Mouse (Mus musculus) forebrain, embryonic 14.5 days (tissue): ENCODE data around the gene Pxn. TPM values are rescaled to one million over a fixed set of nuclear protein-coding genes. Genes with fewer than 3 reads are reported as not detected.
"Not testable (repeated sequence)": the region's sequence is repeated elsewhere in the genome, so short reads cannot be mapped to it uniquely, and the experiment has no call there.

Source experiments
- ATAC-seq: fragments of 200-750 bp; cut with Nextera tagmentation; 2 replicates; pipeline ENCODE4 v1.8.0; 2017; ENCODE audit warnings: mild to moderate bottlenecking, moderate library complexity
- DNase-seq: peaks from one replicate; pipeline ENCODE4 v3.0.0-alpha.2; 2015; ENCODE audit warnings: low spot score
- H3K27ac ChIP-seq: fragments of 300-500 bp; sonication (generic); 2 replicates; pipeline ENCODE4 v1.5.1; 2014; ENCODE audit warnings: low read depth, mild to moderate bottlenecking, control low read depth, low read length, moderate library complexity
- H3K27me3 ChIP-seq: fragments of 300-500 bp; sonication (generic); replicated peaks from 2 replicates; pipeline ENCODE4 v1.6.1; 2014; ENCODE audit warnings: low read length, control low read depth, mixed read lengths; ENCODE audit not compliant: control insufficient read depth, insufficient read depth
- H3K36me3 ChIP-seq: fragments of 300-500 bp; sonication (generic); 2 replicates; pipeline ENCODE4 v1.6.1; 2014; ENCODE audit warnings: low read length, control low read depth; ENCODE audit not compliant: control insufficient read depth, insufficient read depth
- H3K4me1 ChIP-seq: fragments of 300-500 bp; sonication (generic); 2 replicates; pipeline ENCODE4 v1.6.1; 2014; ENCODE audit warnings: antibody characterized with exemption, low read length, control low read depth; ENCODE audit not compliant: control insufficient read depth, insufficient read depth
- H3K4me2 ChIP-seq: fragments of 300-500 bp; sonication (generic); 2 replicates; pipeline ENCODE4 v1.6.1; 2014; ENCODE audit warnings: mild to moderate bottlenecking, control low read depth, low read length
- H3K4me3 ChIP-seq: fragments of 300-500 bp; sonication (generic); 2 replicates; pipeline ENCODE4 v1.5.1; 2014; ENCODE audit warnings: low read depth, low read length, control low read depth
- H3K9ac ChIP-seq: fragments of 300-500 bp; sonication (generic); 2 replicates; pipeline ENCODE4 v1.6.1; 2014; ENCODE audit warnings: mild to moderate bottlenecking, low read length, control low read depth, moderate library complexity
- H3K9me3 ChIP-seq: fragments of 300-500 bp; sonication (generic); replicated peaks from 2 replicates; pipeline ENCODE4 v1.6.1; 2016; ENCODE audit warnings: low read length, control low read depth, mixed read lengths; ENCODE audit not compliant: control insufficient read depth
- WGBS: fragments of 180-500 bp; shearing (Covaris S2); extraction: QIAGEN DNeasy Blood & Tissue Kit; methylation state at CpG from one replicate; pipeline ENCODE4 v1.1.7; 2014; 5-methylcytosine and 5-hydroxymethylcytosine counted together
- polyA plus RNA-seq: library from polyadenylated mRNA; unstranded; fragments of >200 nt; fragmentation: Nextera tagmentation; extraction: Ambion mirVana; gene quantifications from 2 replicates; pipeline ENCODE4 v1.2.1, GENCODE M21; 2014

Pxn gene
- polyA plus RNA-seq, 1 experiment from 2014 or later: 7.5 TPM

DNA sequence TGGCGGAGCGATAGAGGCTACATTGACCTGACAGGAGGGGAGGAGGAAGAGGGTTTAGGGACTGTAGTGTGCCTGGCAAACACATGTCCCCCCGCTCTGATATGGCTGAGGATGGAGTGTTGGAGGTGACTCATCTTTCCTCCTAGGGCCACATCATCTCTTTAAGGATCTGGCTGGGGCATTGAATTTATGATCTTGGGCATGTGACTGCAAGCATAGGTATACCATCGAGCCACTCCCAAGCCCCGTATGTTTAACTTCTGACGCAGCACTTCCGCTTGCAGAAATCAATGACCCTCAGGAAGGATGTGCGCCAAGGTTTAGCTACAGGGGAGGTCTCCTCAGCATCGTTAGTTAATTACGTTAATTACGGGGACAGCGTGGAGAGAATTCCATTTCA is 3.4 kb upstream of the Pxn start:
- peaks cover 10% of the 10 kb centered on the region for H3K4me1 ChIP-seq
- 62% methylated on average over 12 of the region's 12 CpGs for WGBS
- DNase-seq (no peak), ATAC-seq (no peak)
- H3K9me3 ChIP-seq: no peaks in the 10 kb centered on the region
- H3K27ac ChIP-seq: no peak overlapping the region
- H3K36me3 ChIP-seq: no peaks in the 10 kb centered on the region
- no peak overlapping the region for H3K9ac ChIP-seq
- H3K4me3 ChIP-seq: no peak overlapping the region
- H3K27me3 ChIP-seq: no peaks in the 10 kb centered on the region
- H3K4me2 ChIP-seq: no peak overlapping the region

DNA sequence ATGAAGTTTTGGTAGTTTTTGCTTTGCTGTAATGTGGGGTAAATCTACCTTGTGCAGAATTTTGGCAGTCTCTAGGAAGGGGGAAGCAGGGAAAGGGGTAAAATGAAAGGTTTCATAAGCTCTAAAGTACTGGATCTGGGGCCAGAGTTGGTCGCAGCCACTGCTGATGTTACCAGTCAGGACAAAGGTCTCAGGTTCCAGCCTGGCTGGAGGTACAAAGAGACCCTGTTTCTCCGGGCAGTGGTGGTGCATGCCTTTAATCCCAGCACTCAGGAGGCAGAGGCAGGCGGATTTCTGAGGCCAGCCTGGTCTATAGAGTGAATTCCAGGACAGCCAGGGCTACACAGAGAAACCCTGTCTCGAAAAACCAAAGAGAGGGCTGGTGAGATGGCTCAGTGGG is 859 bp upstream of the Pxn start:
- not testable (repeated sequence) for H3K4me2 ChIP-seq, H3K9ac ChIP-seq, H3K36me3 ChIP-seq, DNase-seq, H3K4me3 ChIP-seq, H3K27me3 ChIP-seq, ATAC-seq, H3K9me3 ChIP-seq, H3K27ac ChIP-seq
- WGBS: 82% methylated on average over 4 of the region's 4 CpGs
- H3K4me1 ChIP-seq: peaks cover 29% of the 10 kb centered on the region

DNA sequence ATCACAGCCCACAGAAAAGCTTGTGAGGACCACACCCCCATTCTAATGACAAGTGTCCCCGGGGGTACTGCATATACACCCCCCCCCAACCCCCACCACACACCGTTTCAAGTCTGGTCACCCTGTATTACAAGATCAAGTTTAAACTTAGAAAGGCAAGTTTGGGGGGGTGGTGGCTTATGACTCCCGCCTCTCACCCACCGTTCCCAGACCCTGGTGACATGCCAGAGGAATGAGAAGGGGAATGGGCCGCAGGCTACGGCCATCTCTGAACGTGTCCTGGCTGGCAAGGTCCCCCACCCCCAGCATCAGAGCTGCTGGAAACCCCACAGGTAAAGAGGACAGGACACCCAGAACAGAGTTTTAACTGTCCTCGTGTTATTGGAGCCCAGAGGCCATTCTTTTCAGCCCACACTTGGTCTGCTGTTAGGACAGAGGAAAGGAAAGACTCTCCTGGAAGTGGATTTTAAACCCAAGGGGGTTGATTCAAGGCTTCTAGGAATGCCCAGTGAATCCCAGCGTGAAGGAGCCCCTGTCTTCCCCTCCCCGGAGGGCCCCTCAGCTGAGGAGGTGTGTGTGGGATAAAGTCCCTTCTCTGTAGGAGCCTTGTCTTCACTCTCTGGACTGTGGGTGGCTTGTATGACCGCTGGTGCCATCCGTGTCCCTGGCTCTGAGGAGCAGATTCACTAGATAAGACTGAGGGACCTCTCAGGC is 948 bp downstream of the Pxn start:
- Histone ChIP-seq H3K36me3 (no peaks in the 10 kb centered on the region), H3K27me3 (no peaks in the 10 kb centered on the region), H3K27ac (no peak overlapping the region), H3K4me3 (peak overlapping the region; percentile 89), H3K9ac (peak overlapping the region; percentile 91), H3K4me2 (peak overlapping the region; percentile 82), H3K4me1 (peaks cover 29% of the 10 kb centered on the region), H3K9me3 (no peaks in the 10 kb centered on the region)
- ATAC-seq: no peak
- WGBS: 24% methylated on average over 12 of the region's 12 CpGs
- DNase-seq: no peak

DNA sequence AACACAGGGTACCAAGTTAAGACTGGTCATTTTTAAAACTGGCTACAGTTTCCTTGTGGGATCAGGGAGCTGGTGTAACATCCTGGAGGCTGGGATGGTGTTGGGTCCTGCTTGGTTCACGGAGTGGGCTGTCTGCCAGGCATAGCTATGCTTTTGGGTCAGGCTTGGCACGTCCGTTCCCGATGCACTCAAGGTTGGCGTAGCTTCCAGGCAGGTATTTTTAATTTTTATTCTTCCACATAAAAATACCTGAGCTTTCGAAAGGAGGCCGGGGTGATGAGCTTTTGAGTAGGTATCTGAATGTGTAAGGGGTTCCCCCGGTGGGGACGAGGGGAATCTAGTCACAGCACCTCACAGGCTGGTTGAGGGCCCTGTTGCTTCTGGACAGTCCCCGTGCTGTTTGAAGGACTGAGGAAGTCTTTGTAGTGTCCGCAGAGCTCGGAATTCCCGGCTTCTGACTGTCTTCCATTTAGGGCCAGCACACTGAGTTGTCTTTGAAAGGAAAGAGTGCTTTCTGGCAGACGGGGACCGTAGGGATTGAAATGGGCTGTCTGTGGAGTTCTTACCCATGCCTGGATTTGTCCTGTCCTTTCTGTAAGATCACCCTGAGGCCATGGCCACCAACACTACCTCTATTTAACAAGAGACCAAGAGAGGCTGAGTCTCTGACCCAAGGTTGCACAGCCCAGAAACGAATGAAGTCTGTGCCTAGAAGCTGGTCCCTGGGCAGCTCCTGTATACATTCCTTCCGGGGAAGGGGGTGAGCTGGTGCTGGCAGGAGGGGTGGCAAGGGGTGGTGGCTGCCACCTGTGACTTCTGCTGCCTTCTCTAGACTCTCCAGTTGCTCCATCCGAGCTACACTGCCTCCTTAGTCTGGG is 1.7 kb downstream of the Pxn start:
- H3K4me3 ChIP-seq: peak overlapping the region; percentile 89
- DNase-seq: no peak
- no peaks in the 10 kb centered on the region for H3K36me3 ChIP-seq
- no peaks in the 10 kb centered on the region for H3K27me3 ChIP-seq
- H3K27ac ChIP-seq: no peak overlapping the region
- peak overlapping the region; percentile 82 for H3K4me2 ChIP-seq
- 47% methylated on average over 18 of the region's 18 CpGs for WGBS
- ATAC-seq: no peak
- H3K9me3 ChIP-seq: no peaks in the 10 kb centered on the region
- H3K9ac ChIP-seq: peak overlapping the region; percentile 91
- peaks cover 29% of the 10 kb centered on the region for H3K4me1 ChIP-seq

DNA sequence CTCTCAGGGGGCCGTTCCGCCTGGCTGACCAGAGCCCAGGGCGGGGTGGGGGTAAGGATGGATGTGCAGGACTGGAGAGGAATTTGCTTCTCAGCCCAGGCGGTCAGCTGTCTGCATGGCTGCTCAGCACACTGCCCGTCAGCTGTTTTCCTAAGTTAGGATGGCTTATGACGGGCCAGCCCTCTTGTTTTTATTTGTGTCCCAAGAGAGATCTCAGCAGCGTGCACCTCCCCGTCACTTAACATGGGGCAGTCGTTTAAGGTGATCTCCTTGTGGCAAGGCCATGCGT is 2.3 kb downstream of the Pxn start:
- Histone ChIP-seq H3K36me3 (no peaks in the 10 kb centered on the region), H3K4me2 (peak overlapping the region; percentile 82), H3K4me1 (peaks cover 29% of the 10 kb centered on the region), H3K4me3 (peak overlapping the region; percentile 89; the same call in 1 of the 2 replicates), H3K9me3 (no peaks in the 10 kb centered on the region), H3K9ac (peak overlapping the region; percentile 91), H3K27me3 (no peaks in the 10 kb centered on the region), H3K27ac (no peak overlapping the region)
- WGBS: 37% methylated on average over 10 of the region's 10 CpGs
- no peak for ATAC-seq
- no peak for DNase-seq

DNA sequence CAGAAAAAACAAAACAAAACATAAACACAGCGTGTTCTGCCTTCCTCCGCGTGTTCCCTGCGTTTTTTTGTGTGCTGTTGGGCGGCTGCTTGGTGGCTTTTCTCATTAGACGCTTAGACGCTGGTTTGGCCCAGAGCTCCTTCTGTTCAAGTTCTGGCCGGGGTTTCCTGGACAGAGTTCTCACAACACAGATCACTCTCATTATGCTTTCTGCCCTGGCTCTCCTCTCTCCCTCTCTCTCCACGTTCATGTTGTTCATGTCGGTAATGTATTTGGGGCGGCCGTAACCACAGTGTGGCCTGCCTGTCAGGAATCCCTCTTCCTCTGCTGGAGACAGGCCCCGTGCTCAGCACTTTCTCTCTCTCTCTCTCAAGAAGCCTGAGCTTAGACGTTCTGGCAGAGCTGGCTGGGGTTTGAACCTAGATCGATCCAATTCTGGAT is 2.9 kb downstream of the Pxn start:
- ATAC-seq: no peak
- H3K9me3 ChIP-seq: no peaks in the 10 kb centered on the region
- no peaks in the 10 kb centered on the region for H3K27me3 ChIP-seq
- H3K27ac ChIP-seq: peak overlapping the region; percentile 1; the same call in 1 of the 2 replicates
- DNase-seq: peak; percentile 42
- H3K9ac ChIP-seq: no peak overlapping the region; the same call in 1 of the 2 replicates
- no peak overlapping the region for H3K4me3 ChIP-seq
- 38% methylated on average over 15 of the region's 15 CpGs for WGBS
- H3K4me1 ChIP-seq: peaks cover 29% of the 10 kb centered on the region
- H3K36me3 ChIP-seq: no peaks in the 10 kb centered on the region
- H3K4me2 ChIP-seq: peak overlapping the region; percentile 82; the same call in 1 of the 2 replicates

DNA sequence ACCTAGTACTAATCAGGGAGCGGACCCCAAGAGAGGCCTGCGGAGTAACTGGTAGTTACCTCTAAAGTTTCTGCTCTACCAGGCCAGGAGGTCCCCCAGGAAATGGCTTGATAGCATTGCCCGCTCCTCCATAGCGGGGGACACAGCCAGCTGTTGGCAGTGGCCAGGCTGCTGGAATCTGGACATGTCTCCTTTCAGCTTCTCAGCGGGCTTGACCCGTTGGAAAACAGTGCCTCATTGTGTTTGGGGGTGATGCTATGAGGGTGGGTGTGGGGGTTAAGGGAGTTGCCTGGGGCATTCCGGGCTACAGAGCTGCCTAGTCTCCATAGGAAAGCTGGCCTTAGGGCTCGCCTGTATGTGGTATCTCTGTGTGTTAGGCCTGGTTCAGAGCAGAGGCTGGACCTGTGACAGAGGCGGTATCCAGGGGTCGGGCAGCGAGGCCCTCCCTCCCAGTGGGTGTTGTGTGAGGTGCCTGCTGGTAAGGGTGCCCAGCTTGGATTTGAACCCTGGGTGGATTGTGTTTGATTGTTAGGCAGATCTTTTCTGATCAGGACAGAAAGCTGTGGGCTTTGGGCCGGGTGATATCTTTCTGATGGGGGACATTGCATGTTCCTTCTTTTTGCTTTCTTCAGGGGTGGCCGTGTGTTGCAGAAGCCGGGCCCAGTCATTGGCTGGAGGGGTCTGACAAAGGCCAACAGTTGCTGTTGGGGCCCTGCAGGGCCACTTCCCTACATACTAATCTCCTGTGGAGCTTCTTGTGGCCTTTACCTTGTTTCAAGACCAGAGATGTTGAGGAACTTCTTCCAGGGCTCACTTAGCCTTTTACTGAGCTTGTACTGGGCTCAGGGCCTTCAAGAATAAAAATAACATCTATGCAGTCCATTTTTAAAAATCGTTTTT is 3.6 kb downstream of the Pxn start:
- peaks cover 35% of the 10 kb centered on the region for H3K4me1 ChIP-seq
- H3K9ac ChIP-seq: no peak overlapping the region
- no peaks in the 10 kb centered on the region for H3K27me3 ChIP-seq
- 58% methylated on average over 15 of the region's 15 CpGs for WGBS
- no peak overlapping the region for H3K4me3 ChIP-seq
- peak overlapping the region; percentile 1; the same call in 1 of the 2 replicates for H3K27ac ChIP-seq
- H3K4me2 ChIP-seq: peak overlapping the region; percentile 82; the same call in 1 of the 2 replicates
- H3K9me3 ChIP-seq: no peaks in the 10 kb centered on the region
- ATAC-seq (no peak), DNase-seq (no peak)
- H3K36me3 ChIP-seq: no peaks in the 10 kb centered on the region

DNA sequence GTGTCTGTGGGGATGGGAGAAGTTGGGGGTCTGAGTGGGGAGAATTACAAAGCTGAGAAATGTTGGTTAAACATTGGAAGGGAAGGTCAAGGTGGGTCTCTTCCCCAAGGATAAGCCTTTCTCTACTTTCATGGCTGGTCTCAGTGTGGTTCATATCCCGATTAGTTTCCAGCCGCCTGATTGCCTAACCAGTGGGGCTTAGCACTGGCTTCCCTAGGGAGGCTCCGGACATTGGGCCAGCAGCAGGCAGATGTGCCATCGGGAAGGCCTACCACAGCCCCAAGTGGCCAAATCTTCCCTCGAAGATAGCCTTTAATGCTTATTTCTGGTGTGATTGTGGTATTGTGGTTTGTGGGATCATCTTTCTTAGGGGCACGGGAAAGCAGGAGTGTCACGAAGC is 5.9 kb downstream of the Pxn start:
- no peak overlapping the region for H3K4me2 ChIP-seq
- H3K9me3 ChIP-seq: no peaks in the 10 kb centered on the region
- H3K27ac ChIP-seq: no peak overlapping the region
- H3K4me1 ChIP-seq: peaks cover 34% of the 10 kb centered on the region
- no peaks in the 10 kb centered on the region for H3K27me3 ChIP-seq
- DNase-seq: no peak
- H3K9ac ChIP-seq: no peak overlapping the region
- no peaks in the 10 kb centered on the region for H3K36me3 ChIP-seq
- WGBS: 92% methylated on average over 7 of the region's 7 CpGs
- ATAC-seq: no peak
- H3K4me3 ChIP-seq: no peak overlapping the region
